Mouse (Mus musculus) myocyte (in vitro differentiated cells): Measurements from ENCODE around the gene Xrcc3. TPM values are rescaled to one million over a fixed set of nuclear protein-coding genes. Genes with fewer than 3 reads are reported as not detected.

Experiments used
- H3K27me3 ChIP-seq: one replicate; pipeline ENCODE4 v1.6.1; 2011; ENCODE audit not compliant: control insufficient read depth, insufficient read depth, insufficient read length
- H3K36me3 ChIP-seq: one replicate; pipeline ENCODE4 v1.6.1; 2011; ENCODE audit not compliant: control insufficient read depth, insufficient read depth
- H3K4me2 ChIP-seq: one replicate; pipeline ENCODE4 v1.6.1; 2011; ENCODE audit warnings: low read depth, control low read depth
- H3K4me3 ChIP-seq: one replicate; pipeline ENCODE4 v1.5.1; 2011; ENCODE audit warnings: mild to moderate bottlenecking, control low read depth, moderate library complexity
- H3K79me2 ChIP-seq: one replicate; pipeline ENCODE4 v1.6.1; 2011; ENCODE audit not compliant: control insufficient read depth, insufficient read depth
- H3ac ChIP-seq: one replicate; pipeline ENCODE4 v1.6.1; 2011; ENCODE audit not compliant: control insufficient read depth, insufficient read length
- CEBPB ChIP-seq: IDR thresholded peaks from 2 replicates; pipeline ENCODE4 v1.6.1; 2011; ENCODE audit warnings: mild to moderate bottlenecking, moderate library complexity; ENCODE audit not compliant: poor library complexity, insufficient read depth, severe bottlenecking
- E2F4 ChIP-seq: IDR thresholded peaks from one replicate; pipeline ENCODE4 v1.6.1; 2011; ENCODE audit warnings: mild to moderate bottlenecking, control low read depth, moderate library complexity; ENCODE audit not compliant: insufficient read depth
- MAX ChIP-seq: IDR thresholded peaks from one replicate; pipeline ENCODE4 v1.6.1; 2011; ENCODE audit warnings: low read depth, mild to moderate bottlenecking, control low read depth
- MYOD1 ChIP-seq, 3 experiments: IDR thresholded peaks; one replicate each; pipeline ENCODE4 v1.6.1; 2011; ENCODE audit warnings: control low read depth in 2 of 3, low read depth in 2 of 3, mild to moderate bottlenecking in 2 of 3, moderate library complexity in 1 of 3; ENCODE audit not compliant: insufficient read length in 2 of 3, control insufficient read depth in 1 of 3
- MYOG ChIP-seq, 3 experiments: IDR thresholded peaks; one replicate each; pipeline ENCODE4 v1.6.1; 2011; ENCODE audit warnings: control low read depth in 2 of 3, low read depth in 2 of 3, mild to moderate bottlenecking in 2 of 3; ENCODE audit not compliant: insufficient read length in 2 of 3, control insufficient read depth in 1 of 3, insufficient read depth in 1 of 3
- POLR2A ChIP-seq: IDR thresholded peaks from one replicate; pipeline ENCODE4 v1.6.1; 2011; ENCODE audit warnings: low read depth, mild to moderate bottlenecking, control low read depth, moderate library complexity; ENCODE audit not compliant: insufficient read length
- POLR2AphosphoS2 ChIP-seq: IDR thresholded peaks from one replicate; pipeline ENCODE4 v1.6.1; 2011; ENCODE audit warnings: low read depth, control low read depth; ENCODE audit not compliant: insufficient read length
- REST ChIP-seq: IDR thresholded peaks from one replicate; pipeline ENCODE4 v1.6.1; 2011; ENCODE audit warnings: mild to moderate bottlenecking, control low read depth, moderate library complexity; ENCODE audit not compliant: insufficient read depth, insufficient read length
- SRF ChIP-seq: IDR thresholded peaks from one replicate; pipeline ENCODE4 v1.6.1; 2011; ENCODE audit warnings: low read depth; ENCODE audit not compliant: control insufficient read depth, insufficient read length
- TCF12 ChIP-seq: IDR thresholded peaks from one replicate; pipeline ENCODE4 v1.6.1; 2011; ENCODE audit warnings: mild to moderate bottlenecking, control low read depth; ENCODE audit not compliant: poor library complexity, insufficient read depth, severe bottlenecking
- TCF3 ChIP-seq: IDR thresholded peaks from one replicate; pipeline ENCODE4 v1.6.1; 2011; ENCODE audit warnings: low read depth, control low read depth; ENCODE audit not compliant: insufficient read length
- USF1 ChIP-seq: IDR thresholded peaks from one replicate; pipeline ENCODE4 v1.6.1; 2011; ENCODE audit warnings: low read depth, mild to moderate bottlenecking, control low read depth, moderate library complexity
- polyA plus RNA-seq: library from polyadenylated mRNA; unstranded; fragments of >200 nt; fragmentation: generic; extraction: Trizol; gene quantifications from one replicate; pipeline ENCODE4 v1.2.1, GENCODE M21; 2012; ENCODE audit warnings: missing spikeins

The Xrcc3 gene
- polyA plus RNA-seq, 1 experiment, result 4.9 TPM

GRCm38 (mm10) chr12:111814769-111815762, 1.4 kb upstream of the Xrcc3 start:
- H3K36me3 ChIP-seq, result no peaks in the 10 kb centered on the region
- no peak for TF ChIP-seq TCF12
- TF ChIP-seq MYOG (IDR thresholded peaks at IDR 0.05; ENCODE audit: control insufficient read depth in 1 of 3, insufficient read depth in 1 of 3, insufficient read length in 2 of 3, low read depth in 2 of 3), result no peak
- no peak for TF ChIP-seq SRF
- TF ChIP-seq POLR2AphosphoS2, result no peak
- TF ChIP-seq MYOD1 (IDR thresholded peaks at IDR 0.05; ENCODE audit: control insufficient read depth in 1 of 3, insufficient read length in 2 of 3, low read depth in 2 of 3), result no peak
- TF ChIP-seq REST, result no peak
- no peak for TF ChIP-seq USF1
- TF ChIP-seq TCF3, result no peak
- TF ChIP-seq POLR2A, result no peak
- no peak for TF ChIP-seq E2F4
- no peak for TF ChIP-seq MAX
- no peak for TF ChIP-seq CEBPB
- peak overlapping the region; percentile 57 for H3K4me3 ChIP-seq
- H3K4me2 ChIP-seq, result peak overlapping the region; percentile 85
- peaks cover 51% of the 10 kb centered on the region for H3K79me2 ChIP-seq
- peak overlapping the region; percentile 57 for H3ac ChIP-seq
- no peaks in the 10 kb centered on the region for H3K27me3 ChIP-seq

DNA sequence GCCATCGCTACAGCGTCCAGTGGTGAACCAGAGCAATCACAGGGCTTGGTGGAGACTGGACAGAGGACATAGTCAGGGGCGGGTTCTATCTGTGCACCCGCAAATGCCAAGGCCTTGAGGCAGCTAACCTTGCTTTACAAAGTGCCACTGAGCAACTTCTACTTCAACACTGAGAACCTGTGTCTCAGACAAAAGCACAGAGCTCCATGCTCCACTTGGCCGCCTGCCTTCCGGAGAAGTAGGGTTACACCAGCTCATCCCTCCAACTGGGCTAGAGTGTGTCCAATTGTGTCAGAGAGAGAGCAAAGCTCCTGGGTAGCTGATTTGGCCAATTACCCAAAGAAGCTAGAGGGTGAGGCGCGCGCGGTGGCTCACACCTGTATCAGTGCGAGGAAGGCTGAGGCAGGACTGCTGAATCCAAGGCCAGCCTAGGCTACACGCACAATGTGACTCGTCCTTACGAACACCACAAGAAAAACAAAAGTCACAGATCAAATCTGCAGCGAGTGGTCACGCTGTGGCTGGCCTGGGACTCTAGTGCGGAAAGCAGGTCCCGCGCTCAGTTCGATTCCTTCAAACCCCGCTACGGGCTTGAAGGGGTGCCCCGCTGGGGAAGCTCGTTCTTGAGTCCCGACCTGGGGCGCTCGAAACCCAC, 435 bp downstream of the Xrcc3 start:
- TF ChIP-seq POLR2A (no peak), POLR2AphosphoS2 (no peak), TCF12 (no peak), USF1 (no peak), CEBPB (no peak), MYOG (IDR thresholded peaks at IDR 0.05; ENCODE audit: control insufficient read depth in 1 of 3, insufficient read depth in 1 of 3, insufficient read length in 2 of 3, low read depth in 2 of 3) (no peak), MAX (no peak), SRF (no peak), E2F4 (no peak), MYOD1 (IDR thresholded peaks at IDR 0.05; ENCODE audit: control insufficient read depth in 1 of 3, insufficient read length in 2 of 3, low read depth in 2 of 3) (no peak)

GRCm38 (mm10) chr12:111812611-111813010, 1.1 kb downstream of the Xrcc3 start:
- Histone ChIP-seq H3K4me3 (peak overlapping the region; percentile 57), H3K36me3 (no peaks in the 10 kb centered on the region), H3K79me2 (peaks cover 32% of the 10 kb centered on the region)

More for the DNA sequence above, 435 bp downstream of the Xrcc3 start:
- peak overlapping the region; percentile 57 for H3ac ChIP-seq
- peak overlapping the region; percentile 95 for H3K4me2 ChIP-seq
- peaks cover 38% of the 10 kb centered on the region for H3K79me2 ChIP-seq
- H3K36me3 ChIP-seq, result no peaks in the 10 kb centered on the region
- H3K4me3 ChIP-seq, result peak overlapping the region; percentile 57
- H3K27me3 ChIP-seq, result no peaks in the 10 kb centered on the region

DNA sequence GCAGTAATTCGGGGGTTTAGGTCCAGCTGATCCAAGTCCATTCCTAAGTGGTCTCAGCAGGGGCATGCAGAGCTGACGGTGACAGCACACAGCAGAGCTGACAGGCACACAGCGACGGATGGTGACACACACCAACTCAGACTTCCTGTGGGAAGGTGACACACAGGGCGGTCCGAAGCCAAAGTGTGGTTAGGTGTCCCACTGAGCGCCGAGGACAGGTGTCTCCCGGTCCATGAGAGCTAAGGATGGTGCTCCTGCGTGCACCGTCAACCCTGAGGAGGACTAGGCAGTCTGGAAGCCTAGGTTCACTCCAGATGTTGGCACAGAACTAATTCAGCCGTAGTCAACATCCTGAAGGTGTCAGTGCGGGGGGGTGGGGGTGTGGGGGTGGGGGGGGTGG, 1.6 kb downstream of the Xrcc3 start:
- Histone ChIP-seq H3K79me2 (peaks cover 27% of the 10 kb centered on the region), H3K4me2 (no peak overlapping the region)
- TF ChIP-seq E2F4 (no peak), MAX (no peak), POLR2AphosphoS2 (peak; percentile 7), POLR2A (no peak), USF1 (no peak)

More at GRCm38 (mm10) chr12:111812611-111813010, 1.1 kb downstream of the Xrcc3 start:
- H3K4me2 ChIP-seq, result peak overlapping the region; percentile 95
- H3K27me3 ChIP-seq, result no peaks in the 10 kb centered on the region
- no peak for TF ChIP-seq MYOD1 (IDR thresholded peaks at IDR 0.05; ENCODE audit: control insufficient read depth in 1 of 3, insufficient read length in 2 of 3, low read depth in 2 of 3)
- TF ChIP-seq POLR2AphosphoS2, result peak; percentile 71
- H3ac ChIP-seq, result peak overlapping the region; percentile 57

DNA sequence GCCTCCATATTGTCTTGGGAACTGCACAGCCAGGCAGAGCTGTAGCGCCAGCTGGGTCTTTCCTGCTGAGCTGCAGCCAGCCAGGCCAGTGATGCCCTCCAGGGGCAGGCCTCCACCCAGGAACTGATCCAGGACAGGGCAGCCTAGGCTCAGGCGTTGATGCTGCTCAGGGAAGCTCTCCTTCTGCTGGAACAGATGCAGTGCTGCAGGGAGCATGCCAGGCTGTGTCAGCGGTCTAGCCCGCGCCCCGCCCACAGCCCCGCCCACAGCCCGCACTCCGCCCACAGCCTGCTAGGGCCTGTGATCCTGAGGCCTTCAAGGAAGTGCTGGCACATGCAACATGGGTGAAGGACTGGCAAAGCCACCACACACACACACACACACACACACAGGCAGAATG, 3.9 kb downstream of the Xrcc3 start:
- H3K4me2 ChIP-seq, result peak overlapping the region; percentile 48
- peaks cover 5% of the 10 kb centered on the region for H3K79me2 ChIP-seq

More for the DNA sequence above, 1.6 kb downstream of the Xrcc3 start:
- no peak overlapping the region for H3ac ChIP-seq
- peak overlapping the region; percentile 57 for H3K4me3 ChIP-seq
- no peaks in the 10 kb centered on the region for H3K27me3 ChIP-seq
- no peaks in the 10 kb centered on the region for H3K36me3 ChIP-seq

More for the DNA sequence above, 3.9 kb downstream of the Xrcc3 start:
- H3K4me3 ChIP-seq, result no peak overlapping the region
- no peak overlapping the region for H3ac ChIP-seq
- H3K36me3 ChIP-seq, result peaks cover 6% of the 10 kb centered on the region
- no peaks in the 10 kb centered on the region for H3K27me3 ChIP-seq
- TF ChIP-seq USF1 (no peak), MYOG (IDR thresholded peaks at IDR 0.05; ENCODE audit: control insufficient read depth in 1 of 3, insufficient read depth in 1 of 3, insufficient read length in 2 of 3, low read depth in 2 of 3) (peak in 2 of 3 experiments; percentile 53 to 73), POLR2A (peak; percentile 79), POLR2AphosphoS2 (peak; percentile 93), MYOD1 (IDR thresholded peaks at IDR 0.05; ENCODE audit: control insufficient read depth in 1 of 3, insufficient read length in 2 of 3, low read depth in 2 of 3) (peak in 2 of 3 experiments; percentile 52 to 72)
